Mouse (Mus musculus): ENCODE data around the gene Med12l.
"Not testable (repeated sequence)": the region's sequence is repeated elsewhere in the genome, so short reads cannot be mapped to it uniquely, and the experiment has no call there.

Med12l gene

GRCm38 (mm10) chr3:59140115-59140514, 134.5 kb downstream of the Med12l start:
- no peak for DNase-seq (ENCODE audit: low spot score)

- DNase-seq (ENCODE audit: low spot score) = not testable (repeated sequence)
These were observed 135.3 kb downstream of the Med12l start for GRCm38 (mm10) chr3:59140941-59141340.

- DNase-seq (ENCODE audit: low spot score) = no peak
These were observed 136.1 kb downstream of the Med12l start for GRCm38 (mm10) chr3:59141507-59142305.

- no peak for DNase-seq (ENCODE audit: low spot score)
These were observed 139.6 kb downstream of the Med12l start for GRCm38 (mm10) chr3:59145194-59145593.

GRCm38 (mm10) chr3:59149646-59150045, 144.0 kb downstream of the Med12l start:
- DNase-seq (ENCODE audit: low spot score) = no peak

- DNase-seq (ENCODE audit: low spot score) = no peak
These were observed 145.0 kb downstream of the Med12l start for GRCm38 (mm10) chr3:59150624-59151023.

GRCm38 (mm10) chr3:59153424-59153823, 147.8 kb downstream of the Med12l start, which contains the start of gene P2ry14:
Gene P2ry14 (minus strand): TSS chr3:59153618.
- DNase-seq (ENCODE audit: low spot score) = no peak

GRCm38 (mm10) chr3:59154888-59155287, 149.3 kb downstream of the Med12l start:
- DNase-seq (ENCODE audit: low spot score) = no peak

GRCm38 (mm10) chr3:59155404-59155803, 149.8 kb downstream of the Med12l start:
- no peak for DNase-seq (ENCODE audit: low spot score)

- no peak for DNase-seq (ENCODE audit: low spot score)
These were observed 151.4 kb downstream of the Med12l start for GRCm38 (mm10) chr3:59157048-59157447.

- DNase-seq (ENCODE audit: low spot score) = no peak
These were observed 154.8 kb downstream of the Med12l start for GRCm38 (mm10) chr3:59160465-59160864.

- DNase-seq (ENCODE audit: low spot score) = no peak
These were observed 161.9 kb downstream of the Med12l start for GRCm38 (mm10) chr3:59167417-59168054.

GRCm38 (mm10) chr3:59168476-59168875, 162.9 kb downstream of the Med12l start:
- no peak for DNase-seq (ENCODE audit: low spot score)

GRCm38 (mm10) chr3:59169215-59169614, 163.6 kb downstream of the Med12l start:
- no peak for DNase-seq (ENCODE audit: low spot score)

- DNase-seq (ENCODE audit: low spot score) = no peak
These were observed 164.4 kb downstream of the Med12l start for GRCm38 (mm10) chr3:59169921-59170627.

- no peak for DNase-seq (ENCODE audit: low spot score)
These were observed 169.0 kb downstream of the Med12l start for GRCm38 (mm10) chr3:59174426-59175154.

- peak; percentile 66 for DNase-seq (ENCODE audit: low spot score)
These were observed 169.6 kb downstream of the Med12l start for GRCm38 (mm10) chr3:59175234-59175633.

- DNase-seq (ENCODE audit: low spot score) = no peak
These were observed 171.2 kb downstream of the Med12l start for GRCm38 (mm10) chr3:59176871-59177270.

GRCm38 (mm10) chr3:59181134-59181533, 175.5 kb downstream of the Med12l start:
- no peak for DNase-seq (ENCODE audit: low spot score)

- no peak for DNase-seq (ENCODE audit: low spot score)
These were observed 176.5 kb downstream of the Med12l start for GRCm38 (mm10) chr3:59182129-59182528.

- no peak for DNase-seq (ENCODE audit: low spot score)
These were observed 180.0 kb downstream of the Med12l start for GRCm38 (mm10) chr3:59185662-59186061.

GRCm38 (mm10) chr3:59187336-59187735, 181.7 kb downstream of the Med12l start:
- DNase-seq (ENCODE audit: low spot score) = no peak

Data from lung, postnatal 25 days (tissue).